Mouse (Mus musculus): ENCODE data around the gene Zfp672. TPM values are rescaled to one million over a fixed set of nuclear protein-coding genes. Genes with fewer than 3 reads are reported as not detected.
A peak's percentile ranks its signal among the peaks of the same experiment; 100 is the strongest.
"Not testable (repeated sequence)": the region's sequence is repeated elsewhere in the genome, so short reads cannot be mapped to it uniquely, and the experiment has no call there.

Gene Zfp672
- polyA plus RNA-seq, 1 experiment from 2014 or later: 36.2 TPM

DNA sequence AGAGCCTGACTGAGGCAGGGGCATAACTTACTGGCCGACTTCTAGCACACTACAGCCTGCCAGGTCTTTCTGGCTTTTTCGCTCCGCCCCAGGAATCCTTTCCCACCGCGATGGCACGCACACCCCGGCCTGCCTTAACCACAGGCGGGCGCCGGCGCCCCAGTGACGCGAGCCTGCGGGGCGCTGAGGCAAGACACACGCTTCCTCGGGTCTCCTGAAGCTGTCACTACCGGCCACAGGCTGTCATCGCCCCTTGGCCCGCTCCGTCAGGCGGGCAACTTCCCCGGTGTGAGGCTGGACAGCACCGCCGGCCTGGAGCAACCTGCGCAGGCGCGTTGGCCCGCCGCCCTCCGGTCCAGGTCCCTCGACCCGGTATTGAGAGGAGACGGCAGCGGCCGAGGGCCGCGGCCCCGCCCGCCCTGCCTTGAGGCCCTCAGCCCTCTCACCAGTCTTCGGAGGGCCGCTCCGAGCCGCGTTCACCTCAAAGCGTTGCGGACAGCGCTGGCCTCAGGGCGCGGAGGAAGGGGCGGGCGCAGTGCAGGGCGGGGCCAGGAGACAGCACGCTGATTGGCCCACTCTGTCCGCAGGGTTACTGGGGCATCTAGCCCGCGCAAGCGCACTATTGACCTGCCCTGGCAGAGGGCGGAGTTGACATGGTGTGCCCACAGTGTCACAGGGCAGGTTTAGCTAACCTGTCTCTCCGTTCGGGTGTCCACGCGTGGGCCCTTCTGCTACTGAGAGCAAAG, 7.1 kb downstream of the Zfp672 start:
- Histone ChIP-seq H3K27ac (peak overlapping the region; percentile 100), H3K36me3 (peaks cover 49% of the 10 kb centered on the region)
- WGBS: under 1% methylated on average over 58 of the region's 63 CpGs

DNA sequence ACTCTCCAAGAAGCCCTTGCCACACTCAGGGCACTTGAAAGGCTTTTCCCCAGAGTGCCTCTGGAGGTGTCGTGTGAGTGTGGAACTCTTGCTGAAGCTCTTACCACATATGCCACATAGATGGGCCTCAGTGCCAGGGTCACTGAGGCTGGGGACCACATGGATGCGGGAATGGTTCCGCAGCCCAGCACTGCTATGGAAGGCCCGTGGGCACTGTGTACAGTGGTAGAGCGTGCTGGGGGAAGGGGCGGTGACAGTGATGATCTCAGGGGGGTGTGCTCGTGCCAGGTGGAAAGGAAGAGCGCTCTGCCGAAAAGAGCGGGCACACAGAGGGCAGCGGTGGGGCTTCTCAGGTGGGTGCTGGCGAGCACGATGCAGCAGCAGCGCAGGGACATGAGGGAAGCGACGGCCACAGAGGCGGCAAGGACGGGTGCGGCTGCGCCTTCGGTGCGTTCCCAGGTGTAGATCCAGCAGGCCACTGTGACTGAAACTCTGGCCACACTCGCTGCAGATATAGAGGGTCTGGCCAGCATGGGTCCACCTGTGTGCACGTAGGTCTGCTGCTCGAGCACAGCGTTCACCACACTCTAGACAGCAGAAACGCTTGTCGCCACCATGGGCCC, 13.3 kb downstream of the Zfp672 start:
- WGBS: 72% methylated on average over 28 of the region's 28 CpGs
- peaks cover 7% of the 10 kb centered on the region for H3K4me1 ChIP-seq
- no peaks in the 10 kb centered on the region for H3K27me3 ChIP-seq
- no peak overlapping the region for H3K4me2 ChIP-seq
- peaks cover 82% of the 10 kb centered on the region for H3K36me3 ChIP-seq
- ATAC-seq (replicated peaks; ENCODE audit: low FRiP score): 0 out of 2 replicates have a peak, but pooled peaks have one; percentile 40
- H3K9ac ChIP-seq: no peak overlapping the region
- no peaks in the 10 kb centered on the region for H3K9me3 ChIP-seq (replicated peaks)
- H3K27ac ChIP-seq: no peak overlapping the region
- H3K4me3 ChIP-seq (replicated peaks): no peak overlapping the region

More for the DNA sequence above, 7.1 kb downstream of the Zfp672 start:
- peaks cover 20% of the 10 kb centered on the region for H3K4me1 ChIP-seq
- peak; percentile 99 for ATAC-seq (replicated peaks; ENCODE audit: low FRiP score)
- H3K4me3 ChIP-seq (replicated peaks): peak overlapping the region; percentile 87
- H3K9ac ChIP-seq: peak overlapping the region; percentile 88
- H3K4me2 ChIP-seq: peak overlapping the region; percentile 78
- no peaks in the 10 kb centered on the region for H3K27me3 ChIP-seq
- no peaks in the 10 kb centered on the region for H3K9me3 ChIP-seq (replicated peaks)

DNA sequence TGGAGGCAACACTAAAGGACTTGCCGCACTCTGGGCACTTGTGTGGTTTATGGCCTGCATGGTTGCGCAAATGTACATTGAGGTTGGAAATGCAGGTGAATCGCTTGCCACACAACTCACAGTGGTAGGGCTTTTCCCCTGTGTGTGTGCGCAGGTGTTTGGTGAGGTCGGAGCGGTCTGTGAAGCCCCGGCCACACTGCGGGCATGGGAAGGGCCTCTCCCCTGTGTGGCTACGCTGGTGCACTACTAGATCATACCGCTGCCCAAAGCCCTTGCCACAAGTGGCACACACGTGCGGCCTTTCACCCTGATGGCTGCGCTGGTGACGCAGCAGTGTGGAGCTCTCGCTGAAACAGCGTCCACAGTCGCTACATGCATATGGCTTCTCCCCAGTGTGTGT, 13.8 kb downstream of the Zfp672 start:
- Histone ChIP-seq H3K27ac (no peak overlapping the region), H3K9ac (no peak overlapping the region), H3K4me2 (no peak overlapping the region), H3K27me3 (no peaks in the 10 kb centered on the region), H3K36me3 (peaks cover 84% of the 10 kb centered on the region), H3K9me3 (replicated peaks) (no peaks in the 10 kb centered on the region), H3K4me1 (peaks cover 1% of the 10 kb centered on the region), H3K4me3 (replicated peaks) (no peak overlapping the region)
- 87% methylated on average over 17 of the region's 17 CpGs for WGBS
- ATAC-seq (replicated peaks; ENCODE audit: low FRiP score): peak; percentile 18; the same call in 1 of the 2 replicates

DNA sequence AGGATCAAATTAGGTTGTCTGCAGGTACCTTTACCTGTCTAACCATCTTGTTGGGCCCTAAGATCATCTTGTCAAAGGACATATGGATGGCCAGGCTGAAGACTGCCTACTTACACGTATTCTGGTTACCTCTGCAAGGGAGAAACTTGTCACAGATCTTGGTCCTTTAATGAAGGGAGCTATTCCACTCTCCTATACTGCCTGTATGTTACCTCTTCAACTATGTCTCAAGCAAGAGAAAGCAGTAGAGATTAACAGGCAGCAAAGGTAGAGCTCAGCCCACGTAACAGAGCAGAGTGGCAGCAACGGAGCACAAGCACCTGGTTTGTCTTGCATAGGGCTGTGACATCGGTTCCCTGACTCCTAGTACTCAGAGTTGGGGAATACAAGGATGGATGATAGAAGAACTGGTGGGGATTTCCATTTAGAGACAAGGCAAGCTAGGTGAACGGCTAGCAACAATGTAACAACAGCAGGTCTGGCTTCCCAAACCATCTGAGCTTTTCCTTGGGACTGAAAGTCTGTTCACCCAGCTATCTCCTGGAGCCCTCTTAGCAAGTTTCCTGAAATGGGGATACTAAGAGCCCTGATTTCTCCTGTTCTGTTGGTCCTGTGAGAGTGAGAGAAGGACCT, 14.5 kb downstream of the Zfp672 start:
- WGBS: 93% methylated on average over 5 of the region's 5 CpGs
- Histone ChIP-seq H3K9me3 (replicated peaks) (no peaks in the 10 kb centered on the region), H3K4me3 (replicated peaks) (no peak overlapping the region), H3K9ac (no peak overlapping the region), H3K27me3 (no peaks in the 10 kb centered on the region), H3K4me2 (no peak overlapping the region), H3K27ac (no peak overlapping the region), H3K36me3 (peaks cover 85% of the 10 kb centered on the region), H3K4me1 (no peaks in the 10 kb centered on the region)
- no peak for ATAC-seq (replicated peaks; ENCODE audit: low FRiP score)

DNA sequence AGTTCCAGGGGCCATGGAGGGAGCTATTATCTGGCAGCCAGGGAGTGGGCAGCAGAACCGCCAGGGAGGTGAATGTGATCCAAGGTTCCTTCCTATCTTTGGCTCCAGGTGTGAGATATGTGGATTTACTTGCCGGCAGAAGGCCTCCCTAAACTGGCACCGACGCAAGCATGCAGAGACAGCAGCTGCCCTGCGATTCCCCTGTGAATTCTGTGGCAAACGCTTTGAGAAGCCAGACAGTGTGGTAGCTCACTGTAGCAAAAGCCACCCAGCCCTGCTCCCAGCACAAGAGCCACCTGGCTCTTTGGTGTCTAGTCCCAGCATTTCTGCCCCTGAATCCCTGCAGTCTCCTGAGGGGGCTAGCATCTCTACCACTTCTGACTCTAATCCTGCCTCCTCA, 16.1 kb downstream of the Zfp672 start:
- Histone ChIP-seq H3K9ac (no peak overlapping the region), H3K27ac (no peak overlapping the region), H3K4me2 (no peak overlapping the region), H3K4me3 (replicated peaks) (no peak overlapping the region), H3K4me1 (no peaks in the 10 kb centered on the region), H3K27me3 (no peaks in the 10 kb centered on the region), H3K9me3 (replicated peaks) (no peaks in the 10 kb centered on the region), H3K36me3 (peaks cover 79% of the 10 kb centered on the region)
- 90% methylated on average over 6 of the region's 6 CpGs for WGBS
- ATAC-seq (replicated peaks; ENCODE audit: low FRiP score): no peak

DNA sequence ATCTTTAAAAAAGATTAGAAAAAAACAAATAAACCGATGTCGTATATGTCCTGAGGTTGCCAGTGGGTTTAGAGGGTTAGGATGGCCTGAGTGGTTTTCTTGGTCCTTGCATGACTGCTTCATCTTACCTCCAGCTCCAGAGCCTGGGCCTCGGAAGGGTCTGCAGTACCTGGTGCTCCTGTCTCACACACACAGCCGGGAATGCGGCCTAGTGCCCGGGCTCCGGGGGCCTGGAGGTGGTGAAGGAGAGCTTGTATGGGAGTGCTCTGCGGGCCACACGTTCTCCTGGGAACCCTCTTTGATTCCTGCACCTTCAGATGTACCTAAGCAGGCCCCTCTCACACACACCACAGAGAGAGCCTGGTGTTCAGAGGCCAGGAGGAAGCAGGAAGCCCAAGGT, 21.5 kb downstream of the Zfp672 start:
- 95% methylated on average over 9 of the region's 9 CpGs for WGBS
- H3K27ac ChIP-seq: no peak overlapping the region
- no peak overlapping the region for H3K9ac ChIP-seq
- ATAC-seq (replicated peaks; ENCODE audit: low FRiP score): no peak
- H3K9me3 ChIP-seq (replicated peaks): no peaks in the 10 kb centered on the region
- H3K36me3 ChIP-seq: peaks cover 25% of the 10 kb centered on the region
- H3K4me1 ChIP-seq: peaks cover 24% of the 10 kb centered on the region
- H3K27me3 ChIP-seq: no peaks in the 10 kb centered on the region
- no peak overlapping the region for H3K4me2 ChIP-seq
- no peak overlapping the region for H3K4me3 ChIP-seq (replicated peaks)

DNA sequence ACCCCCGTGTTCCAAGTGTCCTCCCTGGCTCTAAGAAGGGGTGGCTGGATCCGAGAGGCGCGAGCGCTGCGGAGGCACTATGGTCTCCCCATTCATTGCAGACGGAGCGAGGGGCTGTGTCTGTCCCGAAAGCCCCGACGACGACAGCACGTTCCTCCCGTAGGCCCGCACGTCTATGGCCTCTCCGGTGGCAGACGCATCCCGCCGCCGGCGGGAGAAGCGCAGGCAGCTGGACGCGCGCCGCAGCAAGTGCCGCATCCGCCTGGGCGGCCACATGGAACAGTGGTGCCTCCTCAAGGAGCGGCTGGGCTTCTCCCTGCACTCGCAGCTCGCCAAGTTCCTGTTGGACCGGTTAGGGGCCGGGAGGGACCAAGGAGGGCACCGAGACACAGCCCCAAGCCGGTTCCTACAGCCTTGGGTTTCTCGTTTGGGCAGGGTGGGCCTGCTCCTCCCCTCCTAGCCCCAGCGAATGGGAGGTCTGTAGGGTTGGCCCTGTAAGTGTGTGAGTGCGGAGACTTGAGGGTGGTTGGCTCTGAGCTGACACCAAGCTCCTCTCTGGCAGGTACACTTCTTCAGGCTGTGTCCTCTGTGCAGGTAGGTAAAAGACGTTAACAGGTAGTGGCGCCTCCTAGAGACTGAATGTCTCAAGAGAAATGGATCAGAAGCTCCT, 22.6 kb downstream of the Zfp672 start:
- peaks cover 26% of the 10 kb centered on the region for H3K4me1 ChIP-seq
- WGBS: under 1% methylated on average over 42 of the region's 42 CpGs
- peak overlapping the region; percentile 59 for H3K9ac ChIP-seq
- peak overlapping the region; percentile 90 for H3K27ac ChIP-seq
- peak; percentile 86 for ATAC-seq (replicated peaks; ENCODE audit: low FRiP score)
- no peaks in the 10 kb centered on the region for H3K27me3 ChIP-seq
- peaks cover 25% of the 10 kb centered on the region for H3K36me3 ChIP-seq
- no peaks in the 10 kb centered on the region for H3K9me3 ChIP-seq (replicated peaks)
- H3K4me3 ChIP-seq (replicated peaks): peak overlapping the region; percentile 58
- H3K4me2 ChIP-seq: peak overlapping the region; percentile 90

DNA sequence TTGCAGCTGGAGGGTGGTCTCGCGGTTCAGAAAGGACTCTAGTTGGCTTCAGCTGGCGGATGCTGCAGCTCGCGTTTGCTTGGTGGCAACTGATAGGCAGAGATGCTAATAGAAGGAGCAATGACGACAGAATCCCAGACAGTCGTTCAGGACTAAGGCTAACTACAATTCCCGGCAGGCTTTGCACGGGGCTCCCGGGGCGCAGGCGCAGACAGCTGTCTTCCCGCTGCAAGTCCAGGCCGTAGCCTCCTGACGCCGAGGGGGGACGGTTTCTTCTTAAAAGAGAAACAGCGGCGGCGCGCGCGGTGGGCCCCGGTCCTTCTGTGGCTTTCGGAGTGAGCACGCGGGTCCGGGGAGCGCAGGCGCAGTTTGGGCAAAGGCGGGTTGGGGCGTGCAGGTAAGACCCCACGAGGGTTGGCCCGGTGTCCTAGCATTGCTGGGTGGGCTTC, 23.3 kb downstream of the Zfp672 start, which contains the start of gene Zfp692:
TSS of gene Zfp692 (plus strand) at position 210 of the 449 bp plus-strand sequence.
- under 1% methylated on average over 34 of the region's 34 CpGs for WGBS
- H3K27ac ChIP-seq: peak within 1 kb of the TSS; percentile 90
- no peaks in the 10 kb centered on the region for H3K27me3 ChIP-seq
- peaks cover 20% of the 10 kb centered on the region for H3K36me3 ChIP-seq
- peak; percentile 71 for ATAC-seq (replicated peaks; ENCODE audit: low FRiP score)
- peak within 1 kb of the TSS; percentile 90 for H3K4me2 ChIP-seq
- no peaks in the 10 kb centered on the region for H3K9me3 ChIP-seq (replicated peaks)
- peak within 1 kb of the TSS; percentile 58 for H3K4me3 ChIP-seq (replicated peaks)
- peak within 1 kb of the TSS; percentile 59 for H3K9ac ChIP-seq
- peaks cover 26% of the 10 kb centered on the region for H3K4me1 ChIP-seq

DNA sequence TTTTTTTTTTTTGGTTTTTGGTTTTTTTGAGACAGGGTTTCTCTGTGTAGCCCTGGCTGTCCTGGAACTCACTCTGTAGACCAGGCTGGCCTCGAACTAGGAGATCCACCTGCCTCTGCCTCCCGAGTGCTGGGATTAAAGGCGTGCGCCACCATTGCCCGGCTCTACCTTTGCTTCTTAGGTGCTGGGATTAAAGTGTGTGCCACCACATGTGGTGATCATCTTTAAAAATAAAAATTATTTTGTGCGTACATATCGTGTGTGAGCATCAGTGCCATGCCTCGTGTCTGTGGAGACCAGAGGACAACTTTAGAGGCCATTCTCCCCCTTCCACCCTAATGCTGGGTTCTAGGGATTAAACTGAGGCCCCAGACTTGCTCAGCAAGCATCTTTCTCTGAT, 24.8 kb downstream of the Zfp672 start:
- H3K4me3 ChIP-seq (replicated peaks); H3K27me3 ChIP-seq; H3K4me2 ChIP-seq; H3K27ac ChIP-seq; ATAC-seq (replicated peaks; ENCODE audit: low FRiP score); H3K36me3 ChIP-seq; H3K9ac ChIP-seq; H3K9me3 ChIP-seq (replicated peaks): not testable (repeated sequence)
- WGBS: 95% methylated on average over 8 of the region's 8 CpGs
- peaks cover 31% of the 10 kb centered on the region for H3K4me1 ChIP-seq

DNA sequence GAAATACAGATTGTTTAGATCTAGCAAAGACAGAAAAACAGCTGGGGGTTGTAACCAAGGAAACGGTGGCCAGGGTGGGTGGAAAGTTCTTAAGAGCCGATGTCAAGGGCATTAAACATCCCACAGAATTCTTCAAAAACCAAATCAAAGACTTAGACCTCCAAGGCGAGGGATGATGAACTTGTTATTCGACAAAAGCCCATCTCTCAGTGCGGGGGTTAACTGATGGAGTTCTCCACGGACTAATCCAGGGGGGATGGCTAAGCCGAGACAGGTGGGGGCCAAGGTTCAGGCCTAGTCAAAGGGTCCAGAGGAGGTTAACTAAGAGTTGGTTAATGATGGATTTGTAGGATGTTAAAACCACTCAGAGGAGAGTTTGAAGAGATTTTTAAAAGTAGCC, 26.5 kb downstream of the Zfp672 start:
- H3K27ac ChIP-seq: 0 out of 2 replicates have a peak overlapping the region, but pooled peaks have one; percentile 13
- peaks cover 31% of the 10 kb centered on the region for H3K4me1 ChIP-seq
- H3K27me3 ChIP-seq: no peaks in the 10 kb centered on the region
- no peaks in the 10 kb centered on the region for H3K9me3 ChIP-seq (replicated peaks)
- no peak for ATAC-seq (replicated peaks; ENCODE audit: low FRiP score)
- no peak overlapping the region for H3K9ac ChIP-seq
- H3K36me3 ChIP-seq: no peaks in the 10 kb centered on the region
- WGBS: 23% methylated on average over 7 of the region's 7 CpGs
- H3K4me2 ChIP-seq: peak overlapping the region; percentile 63
- peak overlapping the region; percentile 17 for H3K4me3 ChIP-seq (replicated peaks)

DNA sequence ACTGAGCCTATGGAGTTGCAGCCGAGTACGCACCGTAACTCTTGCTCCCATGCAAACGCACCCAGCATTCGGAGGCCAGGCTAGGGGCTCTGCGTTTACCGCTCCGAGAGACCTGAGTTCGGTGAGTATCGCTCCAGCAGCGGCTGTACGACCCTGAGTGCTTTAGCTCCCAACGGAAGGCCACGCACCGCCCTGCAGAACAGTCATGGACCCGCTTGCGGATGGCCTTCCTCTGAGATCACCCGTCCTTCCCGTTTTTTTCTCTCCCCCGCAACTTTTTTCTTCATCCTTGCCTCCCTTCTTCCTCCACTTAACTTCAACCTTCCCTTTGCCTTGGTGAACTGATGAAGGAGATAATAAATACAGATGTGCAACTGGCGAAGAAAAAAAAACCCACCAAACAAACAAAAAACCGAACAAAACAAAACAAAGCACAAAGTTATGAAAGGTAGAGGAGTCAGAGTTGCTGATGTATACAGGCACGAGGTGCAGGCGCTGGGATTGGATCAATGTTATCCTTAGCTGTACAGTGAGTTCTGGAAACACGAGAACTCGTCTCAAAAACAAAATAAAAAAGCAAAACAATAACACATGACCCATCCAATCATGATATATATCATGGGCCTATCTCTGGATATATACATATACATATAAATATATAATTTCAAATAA, 27.2 kb downstream of the Zfp672 start:
- Histone ChIP-seq H3K4me3 (replicated peaks) (peak overlapping the region; percentile 71), H3K4me1 (peaks cover 28% of the 10 kb centered on the region), H3K9me3 (replicated peaks) (no peaks in the 10 kb centered on the region), H3K4me2 (peak overlapping the region; percentile 63), H3K27ac (peak overlapping the region; percentile 97), H3K36me3 (no peaks in the 10 kb centered on the region), H3K27me3 (no peaks in the 10 kb centered on the region), H3K9ac (peak overlapping the region; percentile 65)
- ATAC-seq (replicated peaks; ENCODE audit: low FRiP score): peak; percentile 57
- under 1% methylated on average over 26 of the region's 26 CpGs for WGBS
